Mouse (Mus musculus) embryonic facial prominence, embryonic 12.5 days (tissue): ENCODE data around the gene Elovl2. TPM values are rescaled to one million over a fixed set of nuclear protein-coding genes. Genes with fewer than 3 reads are reported as not detected.
A peak's percentile ranks its signal among the peaks of the same experiment; 100 is the strongest.

Experiments used
- ATAC-seq: fragments of 200-750 bp; cut with Nextera tagmentation; 2 replicates; pipeline ENCODE4 v1.8.0; 2017; ENCODE audit not compliant: insufficient number of reproducible peaks, insufficient read depth, low FRiP score, low TSS enrichment
- H3K27ac ChIP-seq: fragments of 300-500 bp; sonication (generic); 2 replicates; pipeline ENCODE4 v1.5.1; 2016; ENCODE audit warnings: mild to moderate bottlenecking
- H3K27me3 ChIP-seq: fragments of 300-500 bp; sonication (generic); 2 replicates; pipeline ENCODE4 v1.6.1; 2016; ENCODE audit warnings: mild to moderate bottlenecking, moderate library complexity
- H3K36me3 ChIP-seq: fragments of 300-500 bp; sonication (generic); 2 replicates; pipeline ENCODE4 v1.6.1; 2016; ENCODE audit warnings: mild to moderate bottlenecking
- H3K4me1 ChIP-seq: fragments of 300-500 bp; sonication (generic); 2 replicates; pipeline ENCODE4 v1.6.1; 2016
- H3K4me2 ChIP-seq: fragments of 300-500 bp; sonication (generic); replicated peaks from 2 replicates; pipeline ENCODE4 v1.6.1; 2016; ENCODE audit warnings: mild to moderate bottlenecking, moderate library complexity
- H3K4me3 ChIP-seq: fragments of 300-500 bp; sonication (generic); 2 replicates; pipeline ENCODE4 v1.5.1; 2016; ENCODE audit warnings: mild to moderate bottlenecking
- H3K9ac ChIP-seq: fragments of 300-500 bp; sonication (generic); 2 replicates; pipeline ENCODE4 v1.6.1; 2016; ENCODE audit warnings: mild to moderate bottlenecking, moderate library complexity
- H3K9me3 ChIP-seq: fragments of 300-500 bp; sonication (generic); 2 replicates; pipeline ENCODE4 v1.6.1; 2016; ENCODE audit warnings: mild to moderate bottlenecking, moderate library complexity
- whole genome bisulfite sequencing: fragments of 180-500 bp; shearing (Covaris S2); methylation state at CpG from one replicate; pipeline ENCODE4 v1.1.7; 2016; 5-methylcytosine and 5-hydroxymethylcytosine counted together
- polyA plus RNA-seq: library from polyadenylated mRNA; unstranded; fragments of >200 nt; fragmentation: Nextera tagmentation; extraction: Ambion mirVana; gene quantifications from 2 replicates; pipeline ENCODE4 v1.2.1, GENCODE M21; 2016

Gene Elovl2
- polyA plus RNA-seq, 1 experiment from 2014 or later = 15.5 TPM

- 88% methylated on average over 12 of the region's 12 CpGs for WGBS
- no peaks in the 10 kb centered on the region for H3K27me3 ChIP-seq
Observed at GRCm38 (mm10) chr13:41231389-41231983, 11.3 kb upstream of the Elovl2 start.

GRCm38 (mm10) chr13:41230256-41230655 lies 10.1 kb upstream of the Elovl2 start:
- no peak overlapping the region for H3K4me2 ChIP-seq
- WGBS = 81% methylated on average over 5 of the region's 5 CpGs
- H3K27me3 ChIP-seq = no peaks in the 10 kb centered on the region
- no peak for ATAC-seq
- no peak overlapping the region for H3K4me3 ChIP-seq
- H3K27ac ChIP-seq = no peak overlapping the region
- no peaks in the 10 kb centered on the region for H3K4me1 ChIP-seq
- no peaks in the 10 kb centered on the region for H3K36me3 ChIP-seq
- no peak overlapping the region for H3K9ac ChIP-seq
- H3K9me3 ChIP-seq = no peaks in the 10 kb centered on the region

More at GRCm38 (mm10) chr13:41231389-41231983, 11.3 kb upstream of the Elovl2 start:
- H3K9ac ChIP-seq = no peak overlapping the region
- H3K4me3 ChIP-seq = no peak overlapping the region
- no peak overlapping the region for H3K27ac ChIP-seq
- H3K36me3 ChIP-seq = no peaks in the 10 kb centered on the region
- H3K4me2 ChIP-seq = no peak overlapping the region
- H3K9me3 ChIP-seq = no peaks in the 10 kb centered on the region
- ATAC-seq = no peak
- no peaks in the 10 kb centered on the region for H3K4me1 ChIP-seq

- H3K9ac ChIP-seq = no peak overlapping the region
- no peaks in the 10 kb centered on the region for H3K4me1 ChIP-seq
- no peak overlapping the region for H3K27ac ChIP-seq
- WGBS = 84% methylated on average over 5 of the region's 5 CpGs
- no peak for ATAC-seq
- no peaks in the 10 kb centered on the region for H3K27me3 ChIP-seq
- no peak overlapping the region for H3K4me2 ChIP-seq
- H3K9me3 ChIP-seq = no peaks in the 10 kb centered on the region
- no peaks in the 10 kb centered on the region for H3K36me3 ChIP-seq
- H3K4me3 ChIP-seq = no peak overlapping the region
Observed at GRCm38 (mm10) chr13:41228060-41228459, 7.9 kb upstream of the Elovl2 start.

GRCm38 (mm10) chr13:41226513-41226912 lies 6.3 kb upstream of the Elovl2 start:
- no peak overlapping the region for H3K27ac ChIP-seq
- H3K36me3 ChIP-seq = no peaks in the 10 kb centered on the region
- H3K4me3 ChIP-seq = no peak overlapping the region
- ATAC-seq = no peak
- H3K4me2 ChIP-seq = no peak overlapping the region
- H3K27me3 ChIP-seq = no peaks in the 10 kb centered on the region
- H3K9ac ChIP-seq = no peak overlapping the region
- peaks cover 6% of the 10 kb centered on the region; the same call in 1 of the 2 replicates for H3K9me3 ChIP-seq
- 72% methylated on average over 5 of the region's 5 CpGs for WGBS
- H3K4me1 ChIP-seq = no peaks in the 10 kb centered on the region

GRCm38 (mm10) chr13:41219687-41220303 lies 410 bp downstream of the Elovl2 start:
- Histone ChIP-seq H3K27me3 (no peaks in the 10 kb centered on the region), H3K9me3 (peaks cover 6% of the 10 kb centered on the region; the same call in 1 of the 2 replicates), H3K9ac (peak overlapping the region; percentile 63), H3K27ac (no peak overlapping the region), H3K4me2 (peak overlapping the region; percentile 62), H3K4me3 (peak overlapping the region; percentile 63), H3K4me1 (no peaks in the 10 kb centered on the region), H3K36me3 (no peaks in the 10 kb centered on the region)
- 4% methylated on average over 38 of the region's 39 CpGs for WGBS
- ATAC-seq = peak; percentile 57

- H3K9ac ChIP-seq = no peak overlapping the region
- H3K4me2 ChIP-seq = peak overlapping the region; percentile 62; the same call in 1 of the 2 replicates
- no peaks in the 10 kb centered on the region for H3K36me3 ChIP-seq
- H3K27ac ChIP-seq = no peak overlapping the region
- no peak overlapping the region for H3K4me3 ChIP-seq
- no peaks in the 10 kb centered on the region for H3K27me3 ChIP-seq
- ATAC-seq = no peak
- H3K4me1 ChIP-seq = no peaks in the 10 kb centered on the region
- WGBS = 29% methylated on average over 1 of the region's 1 CpGs
- peaks cover 6% of the 10 kb centered on the region; the same call in 1 of the 2 replicates for H3K9me3 ChIP-seq
Observed at GRCm38 (mm10) chr13:41219056-41219455, 1.1 kb downstream of the Elovl2 start.

- Histone ChIP-seq H3K27me3 (no peaks in the 10 kb centered on the region), H3K36me3 (no peaks in the 10 kb centered on the region), H3K4me3 (no peak overlapping the region), H3K4me1 (peaks cover 6% of the 10 kb centered on the region; the same call in 1 of the 2 replicates), H3K9ac (no peak overlapping the region), H3K9me3 (no peaks in the 10 kb centered on the region), H3K27ac (no peak overlapping the region), H3K4me2 (no peak overlapping the region)
- WGBS = 80% methylated on average over 3 of the region's 3 CpGs
- ATAC-seq = no peak
Observed at GRCm38 (mm10) chr13:41216236-41216635, 4.0 kb downstream of the Elovl2 start.

GRCm38 (mm10) chr13:41215669-41216068 lies 4.5 kb downstream of the Elovl2 start:
- 84% methylated on average over 6 of the region's 6 CpGs for WGBS
- no peak overlapping the region for H3K4me2 ChIP-seq

GRCm38 (mm10) chr13:41212558-41213322 lies 7.5 kb downstream of the Elovl2 start:
- no peak overlapping the region for H3K4me2 ChIP-seq
- WGBS = 61% methylated on average over 6 of the region's 6 CpGs
- H3K4me3 ChIP-seq = no peak overlapping the region
- H3K36me3 ChIP-seq = no peaks in the 10 kb centered on the region
- no peak for ATAC-seq
- H3K27me3 ChIP-seq = no peaks in the 10 kb centered on the region
- H3K9me3 ChIP-seq = no peaks in the 10 kb centered on the region
- no peak overlapping the region for H3K9ac ChIP-seq
- 0 out of 2 replicates have a peak overlapping the region, but pooled peaks have one; percentile 14 for H3K27ac ChIP-seq
- H3K4me1 ChIP-seq = peaks cover 6% of the 10 kb centered on the region; the same call in 1 of the 2 replicates

More at GRCm38 (mm10) chr13:41215669-41216068, 4.5 kb downstream of the Elovl2 start:
- Histone ChIP-seq H3K27ac (no peak overlapping the region), H3K4me1 (peaks cover 6% of the 10 kb centered on the region; the same call in 1 of the 2 replicates), H3K9ac (no peak overlapping the region), H3K4me3 (no peak overlapping the region), H3K9me3 (no peaks in the 10 kb centered on the region), H3K36me3 (no peaks in the 10 kb centered on the region), H3K27me3 (no peaks in the 10 kb centered on the region)
- ATAC-seq = no peak

- Histone ChIP-seq H3K9me3 (no peaks in the 10 kb centered on the region), H3K36me3 (no peaks in the 10 kb centered on the region), H3K27me3 (no peaks in the 10 kb centered on the region), H3K4me2 (no peak overlapping the region), H3K9ac (no peak overlapping the region), H3K4me1 (peaks cover 6% of the 10 kb centered on the region; the same call in 1 of the 2 replicates), H3K27ac (no peak overlapping the region), H3K4me3 (no peak overlapping the region)
- ATAC-seq = no peak
- 72% methylated on average over 4 of the region's 4 CpGs for WGBS
Observed at GRCm38 (mm10) chr13:41211276-41211675, 8.9 kb downstream of the Elovl2 start.

- no peaks in the 10 kb centered on the region for H3K36me3 ChIP-seq
- no peak overlapping the region for H3K4me3 ChIP-seq
- H3K9ac ChIP-seq = no peak overlapping the region
- no peaks in the 10 kb centered on the region for H3K9me3 ChIP-seq
- no peaks in the 10 kb centered on the region for H3K27me3 ChIP-seq
- 89% methylated on average over 5 of the region's 5 CpGs for WGBS
- ATAC-seq = no peak
- H3K4me1 ChIP-seq = 0 out of 2 replicates have a peak, but pooled peaks cover 5% of the 10 kb centered on the region
- no peak overlapping the region for H3K4me2 ChIP-seq
- no peak overlapping the region for H3K27ac ChIP-seq
Observed at GRCm38 (mm10) chr13:41206241-41206640, 14.0 kb downstream of the Elovl2 start.
